Mouse (Mus musculus): Measurements from ENCODE around the gene Jkamp. TPM values are rescaled to one million over a fixed set of nuclear protein-coding genes. Genes with fewer than 3 reads are reported as not detected.

Gene Jkamp
- polyA plus RNA-seq, 1 experiment from 2014 or later = 73.2 TPM

GRCm38 (mm10) chr12:72069626-72070326 is 15.6 kb upstream of the Jkamp start:
- peak overlapping the region; percentile 92 for H3K4me2 ChIP-seq (replicated peaks; ENCODE audit: low read depth, low read length)
- no peak for TF ChIP-seq CTCF (IDR thresholded peaks at IDR 0.05)
- TF ChIP-seq EP300 (IDR thresholded peaks at IDR 0.05) = no peak
- peaks cover 9% of the 10 kb centered on the region for H3K4me1 ChIP-seq (ENCODE audit: insufficient read depth, low read depth, low read length)
- peaks cover 14% of the 10 kb centered on the region; the same call in 1 of the 2 replicates for H3K27me3 ChIP-seq (replicated peaks; ENCODE audit: insufficient read depth, low read length)
- H3K9ac ChIP-seq (replicated peaks; ENCODE audit: low read depth) = no peak overlapping the region
- H3K9me3 ChIP-seq (ENCODE audit: low read length) = no peaks in the 10 kb centered on the region
- H3K4me3 ChIP-seq (ENCODE audit: low read depth, low read length) = peak overlapping the region; percentile 55
- no peak overlapping the region for H3K27ac ChIP-seq (ENCODE audit: low read length)
- ATAC-seq (peak; percentile 64), DNase-seq (ENCODE audit: low spot score) (no peak)
- H3K36me3 ChIP-seq (ENCODE audit: insufficient read depth, low read length) = no peaks in the 10 kb centered on the region
- 10% methylated on average over 25 of the region's 40 CpGs for WGBS

- Histone ChIP-seq H3K27ac (ENCODE audit: low read length) (no peak within 1 kb of the TSS), H3K4me2 (replicated peaks; ENCODE audit: low read depth, low read length) (peak within 1 kb of the TSS; percentile 92), H3K9ac (replicated peaks; ENCODE audit: low read depth) (no peak within 1 kb of the TSS), H3K4me1 (ENCODE audit: insufficient read depth, low read depth, low read length) (peaks cover 9% of the 10 kb centered on the region), H3K9me3 (ENCODE audit: low read length) (no peaks in the 10 kb centered on the region), H3K4me3 (ENCODE audit: low read depth, low read length) (peak within 1 kb of the TSS; percentile 55), H3K36me3 (ENCODE audit: insufficient read depth, low read length) (no peaks in the 10 kb centered on the region), H3K27me3 (replicated peaks; ENCODE audit: insufficient read depth, low read length) (peaks cover 14% of the 10 kb centered on the region; the same call in 1 of the 2 replicates)
- TF ChIP-seq EP300 (IDR thresholded peaks at IDR 0.05) = no peak
- TF ChIP-seq CTCF (IDR thresholded peaks at IDR 0.05) = peak; percentile 90
- peak; percentile 91 for ATAC-seq
- peak; percentile 89 for DNase-seq (ENCODE audit: low spot score)
- 2% methylated on average over 88 of the region's 94 CpGs for WGBS
Measured at GRCm38 (mm10) chr12:72070327-72071269, 14.8 kb upstream of the Jkamp start, which contains the start of gene Gpr135. Gene Gpr135 (minus strand): TSS chr12:72071125.

- H3K4me3 ChIP-seq (ENCODE audit: low read depth, low read length) = no peak overlapping the region
- H3K27ac ChIP-seq (ENCODE audit: low read length) = no peak overlapping the region
- no peaks in the 10 kb centered on the region for H3K36me3 ChIP-seq (ENCODE audit: insufficient read depth, low read length)
- DNase-seq (ENCODE audit: low spot score) (no peak), ATAC-seq (no peak)
- no peak overlapping the region for H3K4me2 ChIP-seq (replicated peaks; ENCODE audit: low read depth, low read length)
- H3K9ac ChIP-seq (replicated peaks; ENCODE audit: low read depth) = no peak overlapping the region
- 89% methylated on average over 3 of the region's 3 CpGs for WGBS
- H3K27me3 ChIP-seq (replicated peaks; ENCODE audit: insufficient read depth, low read length) = no peaks in the 10 kb centered on the region
- H3K4me1 ChIP-seq (ENCODE audit: insufficient read depth, low read depth, low read length) = no peaks in the 10 kb centered on the region; the same call in 1 of the 2 replicates
- no peaks in the 10 kb centered on the region for H3K9me3 ChIP-seq (ENCODE audit: low read length)
- TF ChIP-seq EP300 (IDR thresholded peaks at IDR 0.05) (no peak), CTCF (IDR thresholded peaks at IDR 0.05) (no peak)
Measured at GRCm38 (mm10) chr12:72078248-72078647, 7.1 kb upstream of the Jkamp start.

GRCm38 (mm10) chr12:72081961-72082360 is 3.4 kb upstream of the Jkamp start:
- H3K36me3 ChIP-seq (ENCODE audit: insufficient read depth, low read length) = no peaks in the 10 kb centered on the region
- no peak overlapping the region for H3K27ac ChIP-seq (ENCODE audit: low read length)
- H3K4me1 ChIP-seq (ENCODE audit: insufficient read depth, low read depth, low read length) = peaks cover 6% of the 10 kb centered on the region; the same call in 1 of the 2 replicates
- DNase-seq (ENCODE audit: low spot score) = no peak
- H3K9me3 ChIP-seq (ENCODE audit: low read length) = no peaks in the 10 kb centered on the region
- no peak overlapping the region for H3K9ac ChIP-seq (replicated peaks; ENCODE audit: low read depth)
- H3K27me3 ChIP-seq (replicated peaks; ENCODE audit: insufficient read depth, low read length) = no peaks in the 10 kb centered on the region
- no peak for ATAC-seq
- TF ChIP-seq CTCF (IDR thresholded peaks at IDR 0.05) = no peak
- TF ChIP-seq EP300 (IDR thresholded peaks at IDR 0.05) = no peak
- no peak overlapping the region for H3K4me2 ChIP-seq (replicated peaks; ENCODE audit: low read depth, low read length)
- WGBS = 69% methylated on average over 3 of the region's 3 CpGs
- H3K4me3 ChIP-seq (ENCODE audit: low read depth, low read length) = no peak overlapping the region

GRCm38 (mm10) chr12:72082370-72082769 is 3.0 kb upstream of the Jkamp start:
- H3K4me1 ChIP-seq (ENCODE audit: insufficient read depth, low read depth, low read length) = peaks cover 6% of the 10 kb centered on the region; the same call in 1 of the 2 replicates
- H3K36me3 ChIP-seq (ENCODE audit: insufficient read depth, low read length) = no peaks in the 10 kb centered on the region
- peak; percentile 40 for DNase-seq (ENCODE audit: low spot score)
- peak overlapping the region; percentile 41 for H3K4me2 ChIP-seq (replicated peaks; ENCODE audit: low read depth, low read length)
- ATAC-seq = no peak
- H3K9ac ChIP-seq (replicated peaks; ENCODE audit: low read depth) = no peak overlapping the region
- no peaks in the 10 kb centered on the region for H3K27me3 ChIP-seq (replicated peaks; ENCODE audit: insufficient read depth, low read length)
- no peak overlapping the region for H3K4me3 ChIP-seq (ENCODE audit: low read depth, low read length)
- H3K9me3 ChIP-seq (ENCODE audit: low read length) = no peaks in the 10 kb centered on the region
- WGBS = 25% methylated on average over 18 of the region's 18 CpGs
- no peak overlapping the region for H3K27ac ChIP-seq (ENCODE audit: low read length)
- TF ChIP-seq CTCF (IDR thresholded peaks at IDR 0.05) = no peak
- no peak for TF ChIP-seq EP300 (IDR thresholded peaks at IDR 0.05)

- Histone ChIP-seq H3K4me2 (replicated peaks; ENCODE audit: low read depth, low read length) (no peak overlapping the region), H3K27ac (ENCODE audit: low read length) (no peak overlapping the region), H3K27me3 (replicated peaks; ENCODE audit: insufficient read depth, low read length) (no peaks in the 10 kb centered on the region), H3K4me3 (ENCODE audit: low read depth, low read length) (no peak overlapping the region), H3K36me3 (ENCODE audit: insufficient read depth, low read length) (no peaks in the 10 kb centered on the region), H3K9ac (replicated peaks; ENCODE audit: low read depth) (no peak overlapping the region), H3K4me1 (ENCODE audit: insufficient read depth, low read depth, low read length) (peaks cover 6% of the 10 kb centered on the region; the same call in 1 of the 2 replicates), H3K9me3 (ENCODE audit: low read length) (no peaks in the 10 kb centered on the region)
- no peak for DNase-seq (ENCODE audit: low spot score)
- no peak for ATAC-seq
- no peak for TF ChIP-seq EP300 (IDR thresholded peaks at IDR 0.05)
- TF ChIP-seq CTCF (IDR thresholded peaks at IDR 0.05) = no peak
- WGBS = 82% methylated on average over 9 of the region's 9 CpGs
Measured at GRCm38 (mm10) chr12:72083265-72083664, 2.1 kb upstream of the Jkamp start.

Measured in lung, postnatal 0 days (tissue).